Mouse (Mus musculus) right cerebral cortex, postnatal 4 days (tissue): ENCODE measurements at regions not wholly inside any gene's neighbourhood (a gene's known extent, or its start where the extent isn't known, plus 50 kb on each side); places are given as distances from the start of the nearest gene placed in this dataset.

ENCODE experiments used
- DNase-seq: peaks from one replicate; pipeline ENCODE4 v3.0.0-alpha.2; 2022

- peak; percentile 68 for DNase-seq
Observed at GRCm38 (mm10) chr2:178664977-178665376, 234.6 kb downstream of the Cdh26 start.

- no peak for DNase-seq
Observed at GRCm38 (mm10) chr2:178668451-178668850, 238.1 kb downstream of the Cdh26 start.

GRCm38 (mm10) chr2:178670952-178671351 is 240.6 kb downstream of the Cdh26 start:
- DNase-seq, result no peak

- no peak for DNase-seq
Observed at GRCm38 (mm10) chr2:178673621-178674020, 243.3 kb downstream of the Cdh26 start.

- DNase-seq, result no peak
Observed at GRCm38 (mm10) chr2:178674621-178675020, 244.3 kb downstream of the Cdh26 start.

- no peak for DNase-seq
Observed at GRCm38 (mm10) chr2:178676970-178677369, 246.6 kb downstream of the Cdh26 start.

GRCm38 (mm10) chr2:178680368-178680767 is 250.0 kb downstream of the Cdh26 start:
- DNase-seq, result no peak

GRCm38 (mm10) chr2:178684026-178684958 is 254.0 kb downstream of the Cdh26 start:
- DNase-seq, result no peak

GRCm38 (mm10) chr2:178685211-178685610 is 254.9 kb downstream of the Cdh26 start:
- DNase-seq, result no peak

- no peak for DNase-seq
Observed at GRCm38 (mm10) chr2:178686167-178686601, 255.9 kb downstream of the Cdh26 start.

- DNase-seq, result no peak
Observed at GRCm38 (mm10) chr2:178688586-178688985, 258.3 kb downstream of the Cdh26 start.

GRCm38 (mm10) chr2:178691190-178691864 is 261.0 kb downstream of the Cdh26 start:
- no peak for DNase-seq

GRCm38 (mm10) chr2:178691865-178692228 is 261.5 kb downstream of the Cdh26 start:
- no peak for DNase-seq

GRCm38 (mm10) chr2:178692231-178692630 is 261.9 kb downstream of the Cdh26 start:
- DNase-seq, result no peak

GRCm38 (mm10) chr2:178698648-178699047 is 268.3 kb downstream of the Cdh26 start:
- DNase-seq, result peak; percentile 74

GRCm38 (mm10) chr2:178700825-178701224 is 270.5 kb downstream of the Cdh26 start:
- no peak for DNase-seq

- DNase-seq, result no peak
Observed at GRCm38 (mm10) chr2:178704510-178704909, 274.2 kb downstream of the Cdh26 start.

- no peak for DNase-seq
Observed at GRCm38 (mm10) chr2:178708649-178709048, 278.3 kb downstream of the Cdh26 start.

- DNase-seq, result no peak
Observed at GRCm38 (mm10) chr2:178709192-178709881, 279.0 kb downstream of the Cdh26 start.

GRCm38 (mm10) chr2:178710001-178710400 is 279.7 kb downstream of the Cdh26 start:
- DNase-seq, result no peak

- no peak for DNase-seq
Observed at GRCm38 (mm10) chr2:178711587-178712080, 281.3 kb downstream of the Cdh26 start.

GRCm38 (mm10) chr2:178712391-178712892 is 282.1 kb downstream of the Cdh26 start:
- DNase-seq, result no peak
